Mouse (Mus musculus) heart, postnatal 0 days (tissue): ENCODE results near the gene Pikfyve.

Source experiments
- CTCF ChIP-seq: IDR thresholded peaks from 2 replicates; pipeline ENCODE4 v1.5.1; 2016; ENCODE audit warnings: antibody characterized with exemption, control low read depth, low read depth
- EP300 ChIP-seq: IDR thresholded peaks from 2 replicates; pipeline ENCODE4 v1.6.1; 2016; ENCODE audit warnings: antibody characterized with exemption, low read depth

- TF ChIP-seq EP300 (no peak), CTCF (no peak)
Observed at GRCm38 (mm10) chr1:65217972-65218371, 31.5 kb downstream of the Pikfyve start.
